Mouse (Mus musculus) bone marrow, adult 2 months (tissue): ENCODE measurements at regions not wholly inside any gene's neighbourhood (a gene's known extent, or its start where the extent isn't known, plus 50 kb on each side); places are given as distances from the start of the nearest gene placed in this dataset.

Source experiments
- CTCF ChIP-seq: fragments of 200-500 bp; IDR thresholded peaks from 2 replicates; pipeline ENCODE4 v1.5.1; 2011; ENCODE audit warnings: low read length, control low read depth; ENCODE audit not compliant: control insufficient read depth, insufficient read depth
- POLR2A ChIP-seq: fragments of 200-500 bp; IDR thresholded peaks from 2 replicates; pipeline ENCODE4 v1.6.1; 2011; ENCODE audit warnings: low read depth, mild to moderate bottlenecking, control low read depth, low read length, borderline replicate concordance; ENCODE audit not compliant: control insufficient read depth

GRCm38 (mm10) chr15:41330085-41330484 is 1195.9 kb downstream of the 9330182O14Rik start:
- TF ChIP-seq POLR2A (no peak), CTCF (no peak)
